Mouse (Mus musculus) megakaryocyte, embryonic 14.5 days (primary cell): Measurements from ENCODE around the gene Gm17359.

Experiments
- FLI1 ChIP-seq: IDR thresholded peaks from 2 replicates; pipeline ENCODE4 v1.6.1; 2012; ENCODE audit warnings: low read length, inconsistent platforms, mixed read lengths
- GATA1 ChIP-seq: IDR thresholded peaks from 3 replicates; pipeline ENCODE4 v1.6.1; 2012; ENCODE audit warnings: mixed read lengths, low read length, inconsistent platforms, borderline replicate concordance

GRCm38 (mm10) chr3:79494028-79494427 lies 157.6 kb downstream of the Gm17359 start:
- TF ChIP-seq GATA1 (no peak), FLI1 (no peak)
